Mouse (Mus musculus) hindbrain, postnatal 0 days (tissue): ENCODE results near the gene Ogdh. TPM values are rescaled to one million over a fixed set of nuclear protein-coding genes. Genes with fewer than 3 reads are reported as not detected.

Experiments
- ATAC-seq: fragments of 200-750 bp; cut with Nextera tagmentation; 2 replicates; pipeline ENCODE4 v1.8.0; 2017; ENCODE audit warnings: mild to moderate bottlenecking, moderate TSS enrichment, moderate library complexity
- DNase-seq: peaks from one replicate; pipeline ENCODE4 v3.0.0-alpha.2; 2015; ENCODE audit warnings: low spot score
- H3K27ac ChIP-seq: fragments of 300-500 bp; sonication (generic); 2 replicates; pipeline ENCODE4 v1.5.1; 2014; ENCODE audit warnings: mild to moderate bottlenecking
- H3K27me3 ChIP-seq: fragments of 300-500 bp; sonication (generic); 2 replicates; pipeline ENCODE4 v1.6.1; 2014; ENCODE audit warnings: low read length, mixed read lengths; ENCODE audit not compliant: insufficient read depth
- H3K36me3 ChIP-seq: fragments of 300-500 bp; sonication (generic); 2 replicates; pipeline ENCODE4 v1.6.1; 2014; ENCODE audit warnings: low read length, mixed read lengths; ENCODE audit not compliant: insufficient read depth
- H3K4me1 ChIP-seq: fragments of 300-500 bp; sonication (generic); 2 replicates; pipeline ENCODE4 v1.6.1; 2014; ENCODE audit warnings: antibody characterized with exemption, low read length, mixed read lengths; ENCODE audit not compliant: insufficient read depth
- H3K4me2 ChIP-seq: fragments of 300-500 bp; sonication (generic); 2 replicates; pipeline ENCODE4 v1.6.1; 2014; ENCODE audit warnings: low read depth, mild to moderate bottlenecking, low read length, moderate library complexity, mixed read lengths
- H3K4me3 ChIP-seq: fragments of 300-500 bp; sonication (generic); 2 replicates; pipeline ENCODE4 v1.5.1; 2014; ENCODE audit warnings: low read length
- H3K9ac ChIP-seq: fragments of 300-500 bp; sonication (generic); replicated peaks from 2 replicates; pipeline ENCODE4 v1.6.1; 2014; ENCODE audit warnings: mild to moderate bottlenecking, low read length, moderate library complexity, mixed read lengths
- H3K9me3 ChIP-seq: fragments of 300-500 bp; sonication (generic); 2 replicates; pipeline ENCODE4 v1.6.1; 2016; ENCODE audit warnings: low read length, mixed read lengths
- CTCF ChIP-seq: IDR thresholded peaks from 2 replicates; pipeline ENCODE4 v1.5.1; 2016; ENCODE audit warnings: antibody characterized with exemption, control low read depth, low read depth
- WGBS: fragments of 180-500 bp; shearing (Covaris S2); extraction: QIAGEN DNeasy Blood & Tissue Kit; methylation state at CpG from one replicate; pipeline ENCODE4 v1.1.7; 2014; 5-methylcytosine and 5-hydroxymethylcytosine counted together
- polyA plus RNA-seq: library from polyadenylated mRNA; unstranded; fragments of >200 nt; fragmentation: Nextera tagmentation; extraction: Ambion mirVana; gene quantifications from 2 replicates; pipeline ENCODE4 v1.2.1, GENCODE M21; 2015
- total RNA-seq: library from RNA; depleted of rRNA; stranded (reverse); fragments of >200 nt; gene quantifications from 2 replicates; pipeline ENCODE4 v1.2.3, GENCODE M21; 2014

Gene Ogdh
- total and polyA plus RNA-seq, 2 experiments from 2014 or later, result 139 to 151 TPM

DNA sequence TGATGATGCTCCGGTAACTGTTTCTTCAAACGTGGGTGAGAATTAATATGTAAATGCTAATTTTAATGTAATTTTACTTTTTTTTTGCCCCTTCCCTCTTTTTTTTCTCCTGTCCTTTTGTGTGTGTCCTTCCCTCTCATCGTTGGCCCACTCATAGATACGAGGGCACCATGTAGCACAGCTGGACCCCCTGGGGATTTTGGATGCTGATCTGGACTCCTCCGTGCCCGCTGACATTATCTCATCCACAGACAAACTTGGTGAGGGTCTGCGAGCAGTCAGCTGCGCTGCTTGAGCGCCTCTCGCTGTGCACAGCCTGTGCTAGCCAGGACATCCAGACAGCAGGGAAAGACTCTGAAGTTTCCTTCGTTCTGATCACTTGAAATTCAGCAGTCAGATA lies 25.4 kb downstream of the Ogdh start:
- 71% methylated on average over 11 of the region's 11 CpGs for WGBS
- Histone ChIP-seq H3K4me1 (no peaks in the 10 kb centered on the region), H3K36me3 (peaks cover 26% of the 10 kb centered on the region), H3K9ac (no peak overlapping the region), H3K9me3 (no peaks in the 10 kb centered on the region), H3K4me3 (no peak overlapping the region), H3K27ac (no peak overlapping the region), H3K4me2 (no peak overlapping the region), H3K27me3 (no peaks in the 10 kb centered on the region)
- DNase-seq, result no peak
- no peak for TF ChIP-seq CTCF
- no peak for ATAC-seq

- Histone ChIP-seq H3K4me1 (no peaks in the 10 kb centered on the region), H3K9me3 (no peaks in the 10 kb centered on the region), H3K4me2 (no peak overlapping the region), H3K27ac (no peak overlapping the region), H3K27me3 (no peaks in the 10 kb centered on the region), H3K9ac (no peak overlapping the region), H3K4me3 (no peak overlapping the region), H3K36me3 (peaks cover 26% of the 10 kb centered on the region)
- ATAC-seq (no peak), DNase-seq (no peak)
- no peak for TF ChIP-seq CTCF
- 91% methylated on average over 5 of the region's 5 CpGs for WGBS
Observed at GRCm38 (mm10) chr11:6318559-6318958, 27.1 kb downstream of the Ogdh start.

DNA sequence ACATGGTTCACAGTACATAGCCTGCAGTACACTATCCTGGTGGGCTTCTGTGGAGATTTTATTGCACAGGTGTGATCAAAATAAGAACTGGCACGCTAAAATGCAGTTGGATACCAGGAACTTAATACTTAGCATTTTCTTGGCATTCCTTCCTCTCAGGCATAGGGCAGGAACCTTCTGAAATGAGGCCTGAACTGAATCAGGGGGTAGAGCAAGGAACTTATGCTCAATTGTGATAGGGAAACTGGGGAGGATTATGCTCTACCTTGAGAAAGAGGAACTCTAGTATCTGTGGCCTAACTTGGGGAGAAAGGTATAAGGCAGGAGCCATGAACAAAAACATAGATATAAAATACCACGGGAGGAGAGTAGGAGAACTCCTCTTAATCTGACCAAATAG lies 27.9 kb downstream of the Ogdh start:
- Histone ChIP-seq H3K27me3 (no peaks in the 10 kb centered on the region), H3K4me2 (no peak overlapping the region), H3K4me3 (no peak overlapping the region), H3K36me3 (peaks cover 18% of the 10 kb centered on the region), H3K4me1 (no peaks in the 10 kb centered on the region), H3K9me3 (no peaks in the 10 kb centered on the region), H3K27ac (no peak overlapping the region), H3K9ac (no peak overlapping the region)
- ATAC-seq (no peak), DNase-seq (no peak)
- TF ChIP-seq CTCF, result no peak
- WGBS, result 89% methylated on average over 2 of the region's 2 CpGs

DNA sequence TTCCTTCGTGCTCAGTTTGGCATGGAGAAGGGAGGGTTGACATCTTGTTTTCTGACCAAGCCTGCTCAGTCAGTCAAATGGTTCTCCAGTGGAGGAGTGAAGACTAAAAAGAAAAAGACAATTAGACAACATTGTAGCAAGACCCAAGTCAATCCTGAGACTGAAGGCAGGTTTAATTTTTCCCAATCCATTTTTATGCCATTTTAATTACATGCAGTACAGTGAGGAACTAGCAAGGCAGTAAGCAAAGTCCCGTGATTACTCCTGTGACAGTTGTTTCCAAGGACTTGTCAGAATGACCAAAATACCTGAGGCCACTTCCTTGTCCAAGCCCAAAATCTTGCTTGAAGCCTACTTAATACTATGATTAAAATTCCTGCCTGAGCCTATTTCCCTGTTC lies 30.7 kb downstream of the Ogdh start:
- no peak for ATAC-seq
- H3K9me3 ChIP-seq, result no peaks in the 10 kb centered on the region
- no peak overlapping the region for H3K4me2 ChIP-seq
- no peak for DNase-seq
- no peak overlapping the region for H3K4me3 ChIP-seq
- WGBS, result 92% methylated on average over 2 of the region's 2 CpGs
- peaks cover 14% of the 10 kb centered on the region; the same call in 1 of the 2 replicates for H3K36me3 ChIP-seq
- no peak overlapping the region for H3K9ac ChIP-seq
- H3K27ac ChIP-seq, result no peak overlapping the region
- no peaks in the 10 kb centered on the region for H3K27me3 ChIP-seq
- no peaks in the 10 kb centered on the region for H3K4me1 ChIP-seq
- no peak for TF ChIP-seq CTCF

DNA sequence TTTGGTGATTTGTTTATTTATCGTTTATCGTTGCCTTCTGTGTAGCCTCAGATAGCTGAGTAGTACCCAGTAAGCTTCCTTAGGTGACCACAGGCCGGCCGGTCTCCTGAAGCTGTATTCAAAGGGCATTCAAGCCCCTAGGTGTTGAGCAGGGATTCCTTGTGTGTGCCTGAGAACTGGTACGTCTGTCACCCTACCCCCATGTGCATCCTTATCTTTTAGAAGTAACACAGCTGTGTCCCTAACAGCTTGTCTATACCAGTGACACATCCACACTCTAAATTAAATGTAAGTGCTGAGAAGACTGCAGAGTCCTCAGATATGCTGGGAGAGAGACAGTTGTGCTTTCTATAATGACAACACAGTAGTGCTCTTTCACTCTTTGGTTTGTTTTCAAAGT lies 31.9 kb downstream of the Ogdh start:
- WGBS, result 89% methylated on average over 5 of the region's 5 CpGs
- Histone ChIP-seq H3K4me1 (no peaks in the 10 kb centered on the region), H3K36me3 (peaks cover 10% of the 10 kb centered on the region; the same call in 1 of the 2 replicates), H3K4me3 (no peak overlapping the region), H3K27ac (no peak overlapping the region), H3K9ac (no peak overlapping the region), H3K9me3 (no peaks in the 10 kb centered on the region), H3K27me3 (no peaks in the 10 kb centered on the region), H3K4me2 (no peak overlapping the region)
- no peak for DNase-seq
- TF ChIP-seq CTCF, result no peak
- ATAC-seq, result no peak

GRCm38 (mm10) chr11:6331256-6331655 lies 39.8 kb downstream of the Ogdh start:
- no peak for TF ChIP-seq CTCF
- ATAC-seq, result no peak
- WGBS, result 97% methylated on average over 7 of the region's 7 CpGs

GRCm38 (mm10) chr11:6332606-6333005 lies 41.2 kb downstream of the Ogdh start:
- Histone ChIP-seq H3K9ac (no peak overlapping the region), H3K4me3 (no peak overlapping the region), H3K36me3 (peaks cover 13% of the 10 kb centered on the region; the same call in 1 of the 2 replicates), H3K9me3 (no peaks in the 10 kb centered on the region), H3K4me1 (no peaks in the 10 kb centered on the region), H3K27me3 (no peaks in the 10 kb centered on the region), H3K27ac (no peak overlapping the region), H3K4me2 (no peak overlapping the region)
- no peak for TF ChIP-seq CTCF
- WGBS, result 93% methylated on average over 3 of the region's 3 CpGs
- DNase-seq, result no peak
- no peak for ATAC-seq

More at GRCm38 (mm10) chr11:6331256-6331655, 39.8 kb downstream of the Ogdh start:
- no peak overlapping the region for H3K4me2 ChIP-seq
- H3K36me3 ChIP-seq, result peaks cover 13% of the 10 kb centered on the region; the same call in 1 of the 2 replicates
- DNase-seq, result no peak
- H3K27me3 ChIP-seq, result no peaks in the 10 kb centered on the region
- H3K9ac ChIP-seq, result no peak overlapping the region
- no peaks in the 10 kb centered on the region for H3K4me1 ChIP-seq
- no peak overlapping the region for H3K27ac ChIP-seq
- H3K4me3 ChIP-seq, result no peak overlapping the region
- no peaks in the 10 kb centered on the region for H3K9me3 ChIP-seq
